Mouse (Mus musculus) skeletal muscle tissue, adult 2 months (tissue): ENCODE data around the gene Plcd3.

Experiments
- DNase-seq: peaks from one replicate; pipeline ENCODE4 v3.0.0-alpha.2; 2012; ENCODE audit warnings: low read depth, low spot score

The Plcd3 gene

DNA sequence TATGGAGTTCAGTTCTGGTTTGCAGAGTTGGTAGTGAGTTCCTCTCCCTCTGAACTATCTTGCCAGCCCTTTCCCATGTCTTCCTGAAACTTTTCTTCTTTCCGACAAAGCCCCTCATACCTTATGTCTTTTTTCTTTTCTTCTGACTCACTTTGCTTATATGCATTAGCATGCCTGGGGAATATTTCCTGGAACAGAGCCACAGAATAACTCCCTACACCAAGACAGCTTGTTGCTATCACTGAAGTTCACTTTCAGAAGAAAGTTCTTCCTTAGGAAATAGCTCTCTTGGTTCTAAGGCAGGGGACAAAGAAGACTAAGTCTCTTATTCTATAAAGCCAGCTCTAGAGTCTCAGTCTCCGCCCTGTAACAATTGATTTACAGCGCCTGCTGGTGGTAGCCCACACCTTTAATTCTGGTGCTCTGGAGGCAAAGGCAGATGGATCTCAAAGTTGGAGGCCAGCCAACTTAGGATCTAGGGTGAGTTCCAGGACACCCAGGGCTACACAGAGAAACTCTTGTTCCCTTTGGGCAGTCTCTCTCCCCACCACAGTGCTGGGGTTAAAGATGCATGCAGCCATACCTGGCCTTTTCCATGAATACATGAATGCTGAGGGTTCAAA lies 80.6 kb downstream of the Plcd3 start:
- DNase-seq: no peak
